Mouse (Mus musculus) Muller cell, postnatal 12 days (primary cell): Measurements from ENCODE around the gene Lrrk1.

Experiments used
- DNase-seq: peaks from one replicate; pipeline ENCODE4 v3.0.0-alpha.2; 2015; ENCODE audit errors: inconsistent ontology term

Gene Lrrk1

GRCm38 (mm10) chr7:66387813-66388521, at the start of gene Lrrk1:
Gene Lrrk1, minus strand, starts transcription at chr7:66388350.
- peak; percentile 81 for DNase-seq

DNA sequence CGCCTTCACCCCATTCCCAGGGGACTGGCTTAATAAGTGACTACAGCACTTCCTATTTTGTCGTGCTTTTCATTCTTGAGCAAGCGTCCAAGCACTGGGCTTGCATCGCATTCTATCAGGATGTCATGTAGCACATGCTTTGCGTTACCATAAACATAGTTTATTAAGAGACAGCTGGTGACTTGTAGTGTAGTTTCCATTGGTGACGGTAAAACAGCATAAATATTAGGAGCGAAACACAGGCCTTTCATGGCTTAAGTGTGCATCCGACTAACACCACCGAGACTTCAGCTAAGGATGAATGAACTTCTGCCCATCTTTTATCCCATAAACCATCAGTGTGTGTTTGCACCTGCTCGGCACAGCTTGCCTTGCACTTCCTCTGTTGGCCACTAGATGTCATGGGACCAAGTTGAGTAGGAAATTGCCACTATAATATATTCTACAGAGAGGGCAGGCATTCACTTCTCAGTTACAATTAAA, 46.3 kb upstream of the Lrrk1 start:
- DNase-seq: peak; percentile 36

- peak; percentile 75 for DNase-seq
These were observed 39.4 kb upstream of the Lrrk1 start, which contains the start of gene Aldh1a3 for GRCm38 (mm10) chr7:66427437-66428161. Gene Aldh1a3, minus strand, starts transcription at chr7:66427517.

GRCm38 (mm10) chr7:66427053-66427436, 38.9 kb upstream of the Lrrk1 start:
- DNase-seq: no peak

GRCm38 (mm10) chr7:66421903-66422302, 33.8 kb upstream of the Lrrk1 start:
- no peak for DNase-seq

DNA sequence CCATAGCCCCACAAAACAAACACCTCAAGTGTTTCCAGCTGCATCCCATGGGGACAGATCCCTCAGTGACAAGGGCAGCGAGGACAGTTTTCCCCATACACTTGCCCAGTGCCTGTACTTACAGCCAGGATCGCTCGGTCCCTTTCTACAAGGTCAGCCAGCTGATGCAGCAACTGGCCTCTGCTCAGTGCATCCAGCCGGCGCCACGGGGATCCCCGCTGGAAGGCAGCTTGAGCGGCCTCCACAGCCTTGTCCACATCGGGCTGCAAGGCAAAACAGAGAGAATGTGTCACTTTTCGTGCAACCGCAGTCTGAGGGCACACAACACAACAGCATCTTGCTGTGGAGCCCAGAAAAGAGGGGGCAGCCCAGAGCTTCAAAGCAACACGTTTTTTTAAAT, 30.8 kb upstream of the Lrrk1 start:
- DNase-seq: no peak

DNA sequence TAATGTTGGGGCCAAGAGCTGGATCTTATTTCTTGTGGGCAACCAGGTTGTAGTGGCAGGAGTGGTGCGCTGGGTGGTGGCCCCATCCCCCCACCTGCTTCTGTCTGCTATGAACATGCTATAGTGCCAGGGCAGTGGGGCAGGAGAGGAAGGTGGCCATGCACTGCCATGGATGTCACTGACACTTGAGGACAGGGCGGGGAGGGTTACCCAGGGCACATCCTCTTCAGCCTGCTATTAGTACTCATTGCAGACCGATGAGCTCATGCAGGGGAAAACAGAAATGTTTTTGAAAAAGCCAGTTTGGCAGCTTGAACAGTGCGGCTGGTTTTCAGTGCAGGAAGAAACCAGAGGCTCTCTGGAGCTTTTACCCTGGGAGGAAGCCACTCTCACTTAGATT, 28.7 kb upstream of the Lrrk1 start:
- DNase-seq: no peak

- no peak for DNase-seq
These were observed 24.9 kb upstream of the Lrrk1 start for GRCm38 (mm10) chr7:66413093-66413492.

- peak; percentile 62 for DNase-seq
These were observed 21.3 kb upstream of the Lrrk1 start for GRCm38 (mm10) chr7:66409433-66409832.

GRCm38 (mm10) chr7:66406971-66407370, 18.8 kb upstream of the Lrrk1 start:
- no peak for DNase-seq

DNA sequence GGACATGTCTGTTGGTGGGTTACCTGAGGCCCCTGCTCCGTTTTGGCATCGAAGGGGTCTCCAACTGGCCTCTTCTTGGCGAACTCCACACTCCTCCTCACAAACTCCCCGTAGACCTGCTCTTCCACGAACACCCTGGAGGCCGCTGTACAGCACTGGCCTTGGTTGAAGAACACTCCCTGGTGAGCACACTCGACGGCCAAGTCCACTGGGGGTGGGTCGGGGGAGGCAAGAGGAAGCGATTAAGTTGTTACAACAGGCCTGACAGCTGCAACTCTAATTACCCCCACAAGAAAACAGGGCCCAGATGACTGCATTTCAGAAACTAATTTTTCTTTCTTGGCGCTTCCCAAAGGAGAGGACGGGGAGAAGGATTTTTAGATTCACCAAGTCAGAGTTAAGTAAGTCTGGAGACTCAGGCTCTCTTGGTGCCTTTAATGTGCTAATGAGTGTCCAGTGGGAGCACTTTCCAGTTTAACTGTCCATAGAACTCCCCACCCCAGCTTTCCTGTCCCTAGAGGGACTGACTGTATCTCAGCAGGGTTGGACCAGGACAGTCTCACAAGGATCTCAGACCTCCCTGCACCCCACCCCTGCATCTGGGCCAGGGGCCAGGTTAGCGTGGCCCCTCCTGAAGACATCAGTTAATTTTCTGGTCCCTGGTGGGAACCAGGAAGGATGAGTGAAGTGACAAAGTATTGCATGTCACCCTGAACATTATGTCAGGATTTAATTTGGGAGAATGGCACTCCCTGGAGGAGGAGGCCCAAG, 18.0 kb upstream of the Lrrk1 start:
- no peak for DNase-seq

DNA sequence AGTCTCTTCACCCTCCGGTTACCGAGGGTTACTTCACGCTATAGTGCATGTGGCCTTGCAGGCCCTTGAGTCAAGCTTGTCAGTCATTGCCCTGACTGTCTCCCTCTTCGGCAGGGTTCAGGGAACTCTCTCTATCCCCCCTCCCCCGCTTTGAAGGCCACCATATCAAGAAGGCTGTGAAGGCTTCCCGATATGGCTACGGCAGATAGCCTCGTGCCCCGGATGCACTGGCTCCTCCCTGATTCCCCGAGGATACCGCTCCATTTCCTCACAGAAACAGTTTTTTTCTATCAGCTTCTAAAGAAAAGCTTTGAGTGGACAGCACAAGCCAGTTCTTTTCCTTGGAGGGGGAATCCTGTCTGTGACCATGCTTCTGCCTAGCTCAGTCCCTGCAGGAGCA, 17.4 kb upstream of the Lrrk1 start:
- DNase-seq: no peak

DNA sequence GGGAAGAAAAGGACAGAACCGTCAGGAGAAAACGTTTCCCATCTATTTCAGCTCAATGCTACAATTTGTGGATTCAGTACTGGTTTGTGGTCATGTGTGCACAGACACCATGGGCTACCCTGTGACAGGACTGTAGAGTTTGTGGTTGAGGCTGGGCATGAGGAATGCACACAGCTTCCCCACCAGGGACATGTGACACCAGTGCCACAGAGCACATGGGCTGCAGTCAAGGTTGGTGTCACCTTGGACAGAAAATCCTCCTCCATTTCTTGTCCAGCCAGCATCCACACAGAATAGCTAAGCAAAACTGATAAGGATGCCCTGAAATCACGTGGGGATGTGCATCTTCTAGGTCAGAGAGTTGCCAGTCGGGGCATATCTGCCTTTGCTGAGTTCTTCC, 16.7 kb upstream of the Lrrk1 start:
- DNase-seq: no peak

GRCm38 (mm10) chr7:66404141-66404540, 16.0 kb upstream of the Lrrk1 start:
- no peak for DNase-seq

DNA sequence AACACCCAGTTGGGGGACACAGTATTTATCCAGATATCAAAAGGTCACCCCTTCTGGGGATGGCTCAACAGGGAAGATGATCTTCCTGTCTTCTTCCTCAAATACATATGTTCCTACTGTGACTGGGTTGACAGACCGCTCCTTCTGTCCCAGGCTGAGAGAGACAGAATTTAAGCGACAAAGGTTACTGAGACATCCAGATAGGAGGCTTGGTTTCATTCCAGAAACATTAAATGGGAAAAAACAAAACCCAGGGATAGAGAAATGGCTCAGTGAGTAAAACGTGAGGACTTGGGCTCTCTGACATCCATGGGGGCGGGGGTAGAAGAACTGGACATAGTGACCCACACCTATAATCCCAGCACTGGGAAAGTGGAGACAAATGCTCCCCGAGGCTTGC, 14.7 kb upstream of the Lrrk1 start:
- DNase-seq: no peak

- DNase-seq: no peak
These were observed 13.5 kb upstream of the Lrrk1 start for GRCm38 (mm10) chr7:66401605-66402004.

DNA sequence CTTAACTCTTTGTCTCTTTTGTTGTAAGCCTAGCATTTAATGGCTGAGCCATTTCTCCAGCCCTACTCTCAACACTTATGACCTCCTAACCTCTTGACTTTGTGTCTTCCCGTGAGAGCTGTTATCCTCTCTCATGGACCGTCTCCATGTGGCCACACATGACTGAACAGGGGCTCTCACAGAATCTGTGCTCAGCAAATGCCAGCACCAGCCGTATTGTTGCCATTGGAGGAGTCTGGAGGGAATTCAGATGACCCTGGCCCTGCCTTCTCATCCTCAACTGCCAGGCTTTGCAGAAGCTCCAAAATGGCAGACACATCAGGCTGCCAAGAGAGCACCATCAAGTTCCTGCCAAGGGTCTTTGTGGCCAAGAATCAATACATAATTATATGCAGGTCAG, 9.1 kb upstream of the Lrrk1 start:
- DNase-seq: no peak

GRCm38 (mm10) chr7:66388621-66389532, 727 bp upstream of the Lrrk1 start:
- peak; percentile 83 for DNase-seq

GRCm38 (mm10) chr7:66387419-66387812, 734 bp downstream of the Lrrk1 start:
- peak; percentile 56 for DNase-seq

- no peak for DNase-seq
These were observed 1.7 kb downstream of the Lrrk1 start for GRCm38 (mm10) chr7:66386411-66386810.

DNA sequence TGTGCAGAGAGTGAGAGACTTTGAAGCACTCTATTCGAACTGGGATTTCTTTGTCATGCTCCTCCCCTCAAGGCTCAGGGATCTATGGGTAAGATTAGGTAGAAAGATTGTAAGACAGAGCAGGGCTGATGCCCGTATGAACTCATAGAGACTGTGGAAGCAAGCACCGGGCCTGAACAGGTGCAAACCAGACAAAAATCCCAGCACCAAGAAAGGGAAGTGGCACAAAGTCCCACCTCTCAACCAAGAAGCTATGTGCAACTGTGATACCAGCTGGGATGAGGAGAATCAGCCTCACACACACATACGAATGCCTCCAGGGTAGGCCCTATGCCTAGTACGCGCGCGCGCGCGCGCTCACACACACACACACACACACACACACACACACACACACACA, 2.3 kb downstream of the Lrrk1 start:
- no peak for DNase-seq
